Mouse (Mus musculus): ENCODE measurements around the gene Blm. TPM values are rescaled to one million over a fixed set of nuclear protein-coding genes. Genes with fewer than 3 reads are reported as not detected.

The Blm gene
- polyA plus RNA-seq, 2 experiments, result 19.8 to 24.8 TPM

GRCm38 (mm10) chr7:80501006-80501405 is 33.9 kb downstream of the Blm start:
- no peak for DNase-seq (ENCODE audit: low read depth in 3 of 3, low spot score in 3 of 3)
- H3K4me1 ChIP-seq (replicated peaks; ENCODE audit: control insufficient read depth in 2 of 2, insufficient read depth in 2 of 2, low read length in 1 of 2), result peaks cover 12 to 14% of the 10 kb centered on the region in 2 experiments
- no peaks in the 10 kb centered on the region for H3K27me3 ChIP-seq (ENCODE audit: control insufficient read depth, insufficient read depth, low read length)
- H3K36me3 ChIP-seq (replicated peaks; ENCODE audit: control insufficient read depth, insufficient read depth, low read depth), result peaks cover 76% of the 10 kb centered on the region
- H3K4me3 ChIP-seq (ENCODE audit: insufficient read depth in 1 of 2, low read depth in 2 of 2, low read length in 2 of 2), result no peak overlapping the region
- no peak for ATAC-seq (ENCODE audit: insufficient read depth)
- no peaks in the 10 kb centered on the region for H3K9me3 ChIP-seq (ENCODE audit: control insufficient read depth, low read length)
- H3K9ac ChIP-seq (replicated peaks), result no peak overlapping the region
- no peak overlapping the region for H3K4me2 ChIP-seq (ENCODE audit: low read depth)
- H3K27ac ChIP-seq, result no peak overlapping the region; the same call in 1 of the 2 replicates
- WGBS (ENCODE audit: insufficient replicate concordance), result 65% methylated on average over 7 of the region's 7 CpGs
- TF ChIP-seq CTCF (IDR thresholded peaks at IDR 0.05; ENCODE audit: low read depth) (no peak), EP300 (IDR thresholded peaks at IDR 0.05; ENCODE audit: low read depth) (no peak)

- no peak for TF ChIP-seq CTCF (IDR thresholded peaks at IDR 0.05; ENCODE audit: low read depth)
- Histone ChIP-seq H3K27me3 (ENCODE audit: control insufficient read depth, insufficient read depth, low read length) (no peaks in the 10 kb centered on the region), H3K9me3 (ENCODE audit: control insufficient read depth, low read length) (no peaks in the 10 kb centered on the region), H3K36me3 (replicated peaks; ENCODE audit: control insufficient read depth, insufficient read depth, low read depth) (peaks cover 73% of the 10 kb centered on the region), H3K4me2 (ENCODE audit: low read depth) (no peak overlapping the region), H3K9ac (replicated peaks) (no peak overlapping the region), H3K4me3 (ENCODE audit: insufficient read depth in 1 of 2, low read depth in 2 of 2, low read length in 2 of 2) (no peak overlapping the region), H3K27ac (no peak overlapping the region), H3K4me1 (replicated peaks; ENCODE audit: control insufficient read depth in 2 of 2, insufficient read depth in 2 of 2, low read length in 1 of 2) (peaks cover 12 to 14% of the 10 kb centered on the region in 2 experiments)
- DNase-seq (ENCODE audit: low read depth in 3 of 3, low spot score in 3 of 3), result no peak
- ATAC-seq (ENCODE audit: insufficient read depth), result no peak
These were observed 34.8 kb downstream of the Blm start for GRCm38 (mm10) chr7:80500099-80500498.

- DNase-seq (ENCODE audit: low read depth in 3 of 3, low spot score in 3 of 3) (peak in 2 of 3 experiments; percentile 28 to 34), ATAC-seq (ENCODE audit: insufficient read depth) (peak; percentile 64)
- peaks cover 73% of the 10 kb centered on the region for H3K36me3 ChIP-seq (replicated peaks; ENCODE audit: control insufficient read depth, insufficient read depth, low read depth)
- H3K4me3 ChIP-seq (ENCODE audit: insufficient read depth in 1 of 2, low read depth in 2 of 2, low read length in 2 of 2), result no peak overlapping the region
- peaks cover 12 to 14% of the 10 kb centered on the region in 2 experiments for H3K4me1 ChIP-seq (replicated peaks; ENCODE audit: control insufficient read depth in 2 of 2, insufficient read depth in 2 of 2, low read length in 1 of 2)
- 56% methylated on average over 9 of the region's 9 CpGs for WGBS (ENCODE audit: insufficient replicate concordance)
- TF ChIP-seq EP300 (IDR thresholded peaks at IDR 0.05; ENCODE audit: low read depth) (peak; percentile 45), CTCF (IDR thresholded peaks at IDR 0.05; ENCODE audit: low read depth) (no peak)
- no peaks in the 10 kb centered on the region for H3K9me3 ChIP-seq (ENCODE audit: control insufficient read depth, low read length)
- no peak overlapping the region for H3K4me2 ChIP-seq (ENCODE audit: low read depth)
- no peak overlapping the region for H3K27ac ChIP-seq
- no peak overlapping the region for H3K9ac ChIP-seq (replicated peaks)
- no peaks in the 10 kb centered on the region for H3K27me3 ChIP-seq (ENCODE audit: control insufficient read depth, insufficient read depth, low read length)
These were observed 35.5 kb downstream of the Blm start for GRCm38 (mm10) chr7:80499190-80499962.

- H3K4me3 ChIP-seq (ENCODE audit: insufficient read depth in 1 of 2, low read depth in 2 of 2, low read length in 2 of 2), result no peak overlapping the region
- 75% methylated on average over 3 of the region's 3 CpGs for WGBS (ENCODE audit: insufficient replicate concordance)
- peaks cover 62% of the 10 kb centered on the region for H3K36me3 ChIP-seq (replicated peaks; ENCODE audit: control insufficient read depth, insufficient read depth, low read depth)
- H3K4me1 ChIP-seq (replicated peaks; ENCODE audit: control insufficient read depth in 2 of 2, insufficient read depth in 2 of 2, low read length in 1 of 2), result peaks cover 15 to 19% of the 10 kb centered on the region in 2 experiments
- no peak overlapping the region for H3K27ac ChIP-seq
- no peak for DNase-seq (ENCODE audit: low read depth in 3 of 3, low spot score in 3 of 3)
- no peak for ATAC-seq (ENCODE audit: insufficient read depth)
- H3K9me3 ChIP-seq (ENCODE audit: control insufficient read depth, low read length), result no peaks in the 10 kb centered on the region
- H3K4me2 ChIP-seq (ENCODE audit: low read depth), result no peak overlapping the region
- H3K27me3 ChIP-seq (ENCODE audit: control insufficient read depth, insufficient read depth, low read length), result no peaks in the 10 kb centered on the region
- H3K9ac ChIP-seq (replicated peaks), result no peak overlapping the region
- TF ChIP-seq EP300 (IDR thresholded peaks at IDR 0.05; ENCODE audit: low read depth) (no peak), CTCF (IDR thresholded peaks at IDR 0.05; ENCODE audit: low read depth) (no peak)
These were observed 38.3 kb downstream of the Blm start for GRCm38 (mm10) chr7:80496656-80497055.

GRCm38 (mm10) chr7:80495210-80495609 is 39.7 kb downstream of the Blm start:
- peaks cover 23 to 25% of the 10 kb centered on the region in 2 experiments for H3K4me1 ChIP-seq (replicated peaks; ENCODE audit: control insufficient read depth in 2 of 2, insufficient read depth in 2 of 2, low read length in 1 of 2)
- H3K36me3 ChIP-seq (replicated peaks; ENCODE audit: control insufficient read depth, insufficient read depth, low read depth), result peaks cover 61% of the 10 kb centered on the region
- no peaks in the 10 kb centered on the region for H3K9me3 ChIP-seq (ENCODE audit: control insufficient read depth, low read length)
- no peaks in the 10 kb centered on the region for H3K27me3 ChIP-seq (ENCODE audit: control insufficient read depth, insufficient read depth, low read length)
- 22% methylated on average over 6 of the region's 6 CpGs for WGBS (ENCODE audit: insufficient replicate concordance)
- no peak for DNase-seq (ENCODE audit: low read depth in 3 of 3, low spot score in 3 of 3)
- ATAC-seq (ENCODE audit: insufficient read depth), result no peak
- H3K9ac ChIP-seq (replicated peaks), result no peak overlapping the region
- no peak overlapping the region for H3K4me2 ChIP-seq (ENCODE audit: low read depth)
- no peak overlapping the region for H3K27ac ChIP-seq
- no peak overlapping the region for H3K4me3 ChIP-seq (ENCODE audit: insufficient read depth in 1 of 2, low read depth in 2 of 2, low read length in 2 of 2)
- TF ChIP-seq EP300 (IDR thresholded peaks at IDR 0.05; ENCODE audit: low read depth) (no peak), CTCF (IDR thresholded peaks at IDR 0.05; ENCODE audit: low read depth) (no peak)
